Mouse (Mus musculus): ENCODE results near the gene Otof.

Gene Otof

GRCm38 (mm10) chr5:30341601-30342365, 119.9 kb downstream of the Otof start:
- no peak for DNase-seq (ENCODE audit: low spot score)

- no peak for DNase-seq (ENCODE audit: low spot score)
Measured at GRCm38 (mm10) chr5:30340815-30341214, 120.9 kb downstream of the Otof start.
